17 mouse cellular contexts compared by ENCODE assay signal in the genomic region with DNA sequence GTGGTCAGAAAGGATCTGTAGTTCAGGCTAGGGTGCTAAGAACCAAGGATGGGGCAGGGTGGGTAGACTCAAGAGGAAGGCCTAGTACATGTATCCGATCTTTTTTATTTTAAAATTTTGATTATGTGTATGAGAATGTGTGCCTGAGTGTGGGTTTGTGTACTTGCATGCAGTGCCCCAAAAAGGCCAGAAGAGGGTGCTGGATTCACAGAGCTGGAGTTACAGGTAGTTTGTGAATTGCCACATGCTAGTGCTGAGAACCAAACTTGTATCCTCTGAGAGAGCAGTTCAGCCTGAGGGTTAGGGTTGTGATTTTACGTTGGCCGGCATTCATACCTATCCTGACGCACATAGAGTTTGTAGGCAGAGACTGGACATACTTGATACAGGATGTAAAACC. TPM values are rescaled to one million over a fixed set of nuclear protein-coding genes. Genes with fewer than 3 reads are reported as not detected.
DNase-seq lines count a peak whose midpoint lies in the region; ATAC-seq and TF ChIP-seq lines count a peak whose summit lies in the region.
"Had no signal": no experiment of that assay in that cellular context is flagged by ENCODE, and none has a peak within 500 bp of the region (broad histone marks: within the 10 kb centered on the region; RNA-seq: fewer than 3 reads in every experiment).

No protein-coding gene starts in this region.

- H3K9me3 ChIP-seq in kidney, embryonic 14.5 days (ENCODE audit: control insufficient read depth, low read length) = no peaks in the 10 kb centered on the region
- no peaks in the 10 kb centered on the region for H3K9me3 ChIP-seq in ES-E14 (ENCODE audit: control insufficient read depth, insufficient read depth, low read depth, low read length)
- H3K9me3 ChIP-seq: embryonic facial prominence, embryonic 15.5 days; heart, embryonic 13.5 days; liver, embryonic 15.5 days; midbrain, embryonic 13.5 days; neural tube, embryonic 15.5 days had no signal

- DNase-seq in kidney, adult 2 months = peak; percentile 29
- DNase-seq in spleen, adult 2 months (ENCODE audit: low read depth in 1 of 2, low spot score in 2 of 2) = peak in 1 of 2 experiments; percentile 39
- no peak for DNase-seq in spleen, postnatal 4 days (ENCODE audit: low spot score in 2 of 2)
- DNase-seq in ES-E14 (ENCODE audit: low read depth, low spot score) (no peak), adipocyte (ENCODE audit: low spot score) (no peak)
- DNase-seq in adrenal gland, adult (ENCODE audit: inconsistent age in 2 of 2, low spot score in 1 of 2) = no peak
- DNase-seq: cerebellum, postnatal 10 days; right cerebral cortex, postnatal 4 days; thymus, adult 18-20 months had no signal

- H3K4me1 ChIP-seq in kidney, adult 2 months (ENCODE audit: control insufficient read depth, insufficient read depth, low read length) = peaks cover 19% of the 10 kb centered on the region; the same call in 1 of the 2 replicates
- peaks cover 21% of the 10 kb centered on the region for H3K4me1 ChIP-seq in kidney, embryonic 14.5 days (ENCODE audit: control insufficient read depth, insufficient read depth, low read length)
- peaks cover 21% of the 10 kb centered on the region for H3K4me1 ChIP-seq in spleen, adult 2 months (ENCODE audit: control insufficient read depth, insufficient read depth, insufficient read length)
- H3K4me1 ChIP-seq in ES-E14 (ENCODE audit: control insufficient read depth in 2 of 2, insufficient read depth in 2 of 2, low read length in 2 of 2, poor library complexity in 1 of 2) = peaks cover 0 to 26% of the 10 kb centered on the region in 2 experiments; a peak in 3 of 4 replicates

- no peaks in the 10 kb centered on the region for H3K27me3 ChIP-seq in kidney, adult 2 months (replicated peaks; ENCODE audit: control insufficient read depth, insufficient read depth, low read length)
- H3K27me3 ChIP-seq in kidney, embryonic 14.5 days (ENCODE audit: control insufficient read depth, insufficient read depth, low read length) = no peaks in the 10 kb centered on the region
- H3K27me3 ChIP-seq in spleen, adult 2 months (ENCODE audit: control insufficient read depth, insufficient read depth, low read length) = no peaks in the 10 kb centered on the region
- H3K27me3 ChIP-seq: embryonic facial prominence, embryonic 15.5 days; heart, embryonic 13.5 days had no signal

- no peak for ATAC-seq in kidney, embryonic 14.5 days (ENCODE audit: low FRiP score, low TSS enrichment)
- 0 out of 2 replicates have a peak, but pooled peaks have one; percentile 18 for ATAC-seq in neutrophil, adult 5-6 weeks (ENCODE audit: extremely low read depth, insufficient number of reproducible peaks, low FRiP score, poor library complexity, severe bottlenecking)
- ATAC-seq: hindbrain, embryonic 16.5 days; midbrain, embryonic 13.5 days had no signal

- H3K9ac ChIP-seq in kidney, embryonic 14.5 days (ENCODE audit: low read depth, low read length) = no peak overlapping the region
- no peak overlapping the region for H3K9ac ChIP-seq in ES-E14 (ENCODE audit: insufficient read depth, low read depth, low read length, poor library complexity, severe bottlenecking)
- H3K9ac ChIP-seq: embryonic facial prominence, embryonic 15.5 days; heart, embryonic 13.5 days; liver, embryonic 15.5 days; midbrain, embryonic 13.5 days; neural tube, embryonic 15.5 days had no signal

- in situ Hi-C loops in ES-E14 (cut with MboI; ENCODE audit: low sequenced_read_pairs in 2 of 2, unreplicated experiment in 2 of 2) = loop anchor here in 1 of 2 experiments (10.0 kb wide), 1 partner anchor 246 kb away; a partner anchor contains a TSS

- no peak overlapping the region for H3K4me2 ChIP-seq in kidney, embryonic 14.5 days (replicated peaks; ENCODE audit: low read depth, low read length)
- H3K4me2 ChIP-seq: embryonic facial prominence, embryonic 15.5 days; heart, embryonic 13.5 days; liver, embryonic 15.5 days; midbrain, embryonic 13.5 days; neural tube, embryonic 15.5 days had no signal

- no peaks in the 10 kb centered on the region for H3K36me3 ChIP-seq in kidney, adult 2 months (ENCODE audit: control insufficient read depth, insufficient read depth, low read length)
- H3K36me3 ChIP-seq in kidney, embryonic 14.5 days (ENCODE audit: control insufficient read depth, insufficient read depth, low read length) = 0 out of 2 replicates have a peak, but pooled peaks cover 3% of the 10 kb centered on the region
- no peaks in the 10 kb centered on the region for H3K36me3 ChIP-seq in spleen, adult 2 months (ENCODE audit: control insufficient read depth, insufficient read depth, low read length)
- H3K36me3 ChIP-seq in ES-E14 (ENCODE audit: control insufficient read depth, insufficient read depth, low read length, poor library complexity, severe bottlenecking) = no peaks in the 10 kb centered on the region
- H3K36me3 ChIP-seq: embryonic facial prominence, embryonic 15.5 days; heart, embryonic 13.5 days; liver, embryonic 15.5 days; midbrain, embryonic 13.5 days; neural tube, embryonic 15.5 days had no signal

- 97% methylated on average over 4 of the region's 4 CpGs for WGBS in kidney, adult 2 months
- WGBS in kidney, embryonic 14.5 days = 95% methylated on average over 4 of the region's 4 CpGs
- WGBS in spleen, adult 2 months = 95% methylated on average over 4 of the region's 4 CpGs

- no peak for TF ChIP-seq POLR2A in kidney, adult 2 months (IDR thresholded peaks at IDR 0.05; ENCODE audit: low read depth, low read length)
- no peak for TF ChIP-seq POLR2A in spleen, adult 2 months (IDR thresholded peaks at IDR 0.05; ENCODE audit: low read depth, low read length)

- TF ChIP-seq CTCF in kidney, adult 2 months (conservative IDR thresholded peaks at IDR 0.05; ENCODE audit: insufficient read depth, insufficient read length, low read depth, low read length) = peak; percentile 62
- peak; percentile 38; the same call in 1 of the 2 replicates for TF ChIP-seq CTCF in spleen, adult 2 months (IDR thresholded peaks at IDR 0.05; ENCODE audit: extremely low read depth, insufficient read depth, insufficient read length, insufficient replicate concordance)

- no peak overlapping the region for H3K27ac ChIP-seq in kidney, adult 2 months (ENCODE audit: insufficient read depth, low read depth, low read length)
- H3K27ac ChIP-seq in kidney, embryonic 14.5 days (ENCODE audit: low read depth, low read length) = no peak overlapping the region
- no peak overlapping the region for H3K27ac ChIP-seq in spleen, adult 2 months (ENCODE audit: insufficient read depth, low read length)
- H3K27ac ChIP-seq in ES-E14 (ENCODE audit: insufficient read depth, low read depth, low read length, poor library complexity, severe bottlenecking) = no peak overlapping the region
- H3K27ac ChIP-seq: embryonic facial prominence, embryonic 15.5 days; heart, embryonic 13.5 days; liver, embryonic 15.5 days; midbrain, embryonic 13.5 days; neural tube, embryonic 15.5 days had no signal

- no peak overlapping the region for H3K4me3 ChIP-seq in kidney, adult 2 months (ENCODE audit: insufficient read depth, low read depth, low read length)
- H3K4me3 ChIP-seq in kidney, embryonic 14.5 days (ENCODE audit: low read length) = no peak overlapping the region
- no peak overlapping the region for H3K4me3 ChIP-seq in spleen, adult 2 months (ENCODE audit: extremely low read depth, insufficient read depth, insufficient read length)
- H3K4me3 ChIP-seq in ES-E14 (ENCODE audit: insufficient read depth in 1 of 2, low read depth in 1 of 2, low read length in 2 of 2, poor library complexity in 1 of 2, severe bottlenecking in 1 of 2) = no peak overlapping the region
- H3K4me3 ChIP-seq: embryonic facial prominence, embryonic 15.5 days; heart, embryonic 13.5 days; liver, embryonic 15.5 days; midbrain, embryonic 13.5 days; neural tube, embryonic 15.5 days had no signal

TF ChIP-seq in ES-E14, 5 proteins besides CTCF, POLR2A, EP300 and RAD21:
- TF ChIP-seq ZNF384 (IDR thresholded peaks at IDR 0.05; ENCODE audit: low read depth, low read length) = no peak
- peak; percentile 36; the same call in 1 of the 2 replicates for TF ChIP-seq ZC3H11A (IDR thresholded peaks at IDR 0.05; ENCODE audit: borderline replicate concordance, low read depth, low read length)
- TF ChIP-seq HCFC1 (IDR thresholded peaks at IDR 0.05; ENCODE audit: borderline replicate concordance, insufficient read depth, low read length) = no peak
- TF ChIP-seq CHD2 (IDR thresholded peaks at IDR 0.05; ENCODE audit: low read depth, low read length) = no peak
- TF ChIP-seq MAFK (IDR thresholded peaks at IDR 0.05; ENCODE audit: insufficient read depth, low read depth, low read length) = no peak

RNA-seq across cellular contexts. Expression of a gene that starts 9.7 kb away (rescaled TPM):
- polyA plus RNA-seq in kidney, adult 2 months (2012; rRNA removed) = 63.6 and 68.4 TPM in 2 replicates
- polyA plus RNA-seq in kidney, embryonic 14.5 days (2014; fragmentation: Nextera tagmentation; extraction: Ambion mirVana) = 27.2 and 34.8 TPM in 2 replicates
- 54.6 and 77.8 TPM in 2 replicates for polyA plus RNA-seq in spleen, adult 2 months (2012; rRNA removed)
- total RNA-seq in ES-E14 (2012; rRNA removed) = 7.3 and 11.6 TPM in 2 replicates
- 28.9 and 29.6 TPM in 2 replicates for total RNA-seq in neutrophil, adult 5-6 weeks (2017)

RNA-seq across cellular contexts. Expression of a gene that starts 40.8 kb away (rescaled TPM):
- polyA plus RNA-seq in kidney, adult 2 months (2012; rRNA removed) = 4.7 and 5.3 TPM in 2 replicates
- 8.7 and 10.2 TPM in 2 replicates for polyA plus RNA-seq in kidney, embryonic 14.5 days (2014; fragmentation: Nextera tagmentation; extraction: Ambion mirVana)
- 0.72 and 1.00 TPM in 2 replicates for polyA plus RNA-seq in spleen, adult 2 months (2012; rRNA removed)
- 11.6 and 14.1 TPM in 2 replicates for total RNA-seq in ES-E14 (2012; rRNA removed)
- total RNA-seq in neutrophil, adult 5-6 weeks (2017) = not detected in 2 replicates
